Mouse (Mus musculus): Measurements from ENCODE around the gene Pkd2. TPM values are rescaled to one million over a fixed set of nuclear protein-coding genes. Genes with fewer than 3 reads are reported as not detected.

Pkd2 gene
- total RNA-seq, 2 experiments from 2014 or later: 24.8 to 25.7 TPM

GRCm38 (mm10) chr5:104459706-104460455, 631 bp downstream of the Pkd2 start:
- DNase-seq (ENCODE audit: extremely low spot score in 1 of 2, low spot score in 2 of 2): peak; percentile 60 to 76
- intact Hi-C loops (cut with DNase I): no loop called here

- no peak for DNase-seq (ENCODE audit: extremely low spot score in 1 of 2, low spot score in 2 of 2)
- intact Hi-C loops (cut with DNase I): no loop called here
Observed at GRCm38 (mm10) chr5:104460456-104460838, 1.2 kb downstream of the Pkd2 start.

- intact Hi-C loops (cut with DNase I): no loop called here
Observed at GRCm38 (mm10) chr5:104460856-104461255, 1.6 kb downstream of the Pkd2 start.

GRCm38 (mm10) chr5:104465279-104465678, 6.0 kb downstream of the Pkd2 start:
- intact Hi-C loops (cut with DNase I): no loop called here
- no peak for DNase-seq (ENCODE audit: extremely low spot score in 1 of 2, low spot score in 2 of 2)

More at GRCm38 (mm10) chr5:104460856-104461255, 1.6 kb downstream of the Pkd2 start:
- no peak for DNase-seq (ENCODE audit: extremely low spot score in 1 of 2, low spot score in 2 of 2)

- peak in 1 of 2 experiments; percentile 65 for DNase-seq (ENCODE audit: extremely low spot score in 1 of 2, low spot score in 2 of 2)
- intact Hi-C loops (cut with DNase I): no loop called here
Observed at GRCm38 (mm10) chr5:104465731-104466130, 6.5 kb downstream of the Pkd2 start.

- no peak for DNase-seq (ENCODE audit: extremely low spot score in 1 of 2, low spot score in 2 of 2)
- intact Hi-C loops (cut with DNase I): no loop called here
Observed at GRCm38 (mm10) chr5:104466816-104467215, 7.6 kb downstream of the Pkd2 start.

GRCm38 (mm10) chr5:104468586-104468985, 9.3 kb downstream of the Pkd2 start:
- intact Hi-C loops (cut with DNase I): no loop called here
- DNase-seq (ENCODE audit: extremely low spot score in 1 of 2, low spot score in 2 of 2): no peak

- intact Hi-C loops (cut with DNase I): no loop called here
- DNase-seq (ENCODE audit: extremely low spot score in 1 of 2, low spot score in 2 of 2): no peak
Observed at GRCm38 (mm10) chr5:104470981-104471391, 11.7 kb downstream of the Pkd2 start.

GRCm38 (mm10) chr5:104472371-104472770, 13.1 kb downstream of the Pkd2 start:
- intact Hi-C loops (cut with DNase I): no loop called here
- DNase-seq (ENCODE audit: extremely low spot score in 1 of 2, low spot score in 2 of 2): peak in 1 of 2 experiments; percentile 48

GRCm38 (mm10) chr5:104480367-104480766, 21.1 kb downstream of the Pkd2 start:
- intact Hi-C loops (cut with DNase I): loop anchor here (10.0 kb wide), 1 partner anchor 844 kb away; no protein-coding TSS in a partner anchor
- no peak for DNase-seq (ENCODE audit: extremely low spot score in 1 of 2, low spot score in 2 of 2)

- DNase-seq (ENCODE audit: extremely low spot score in 1 of 2, low spot score in 2 of 2): no peak
- intact Hi-C loops (cut with DNase I): loop anchor here (10.0 kb wide), 1 partner anchor 842 kb away; no protein-coding TSS in a partner anchor
Observed at GRCm38 (mm10) chr5:104482856-104483255, 23.6 kb downstream of the Pkd2 start.

GRCm38 (mm10) chr5:104491561-104491960, 32.3 kb downstream of the Pkd2 start:
- DNase-seq (ENCODE audit: extremely low spot score in 1 of 2, low spot score in 2 of 2): no peak
- intact Hi-C loops (cut with DNase I): no loop called here

- intact Hi-C loops (cut with DNase I): no loop called here
- no peak for DNase-seq (ENCODE audit: extremely low spot score in 1 of 2, low spot score in 2 of 2)
Observed at GRCm38 (mm10) chr5:104504883-104505282, 45.6 kb downstream of the Pkd2 start.

- DNase-seq (ENCODE audit: extremely low spot score in 1 of 2, low spot score in 2 of 2): no peak
- intact Hi-C loops (cut with DNase I): no loop called here
Observed at GRCm38 (mm10) chr5:104507829-104508194, 48.6 kb downstream of the Pkd2 start.

GRCm38 (mm10) chr5:104508195-104508891, 49.1 kb downstream of the Pkd2 start, which contains the start of gene BC005561:
TSS of gene BC005561 (plus strand) at chr5:104508352.
- intact Hi-C loops (cut with DNase I): no loop called here
- DNase-seq (ENCODE audit: extremely low spot score in 1 of 2, low spot score in 2 of 2): peak; percentile 81 to 93

GRCm38 (mm10) chr5:104511211-104511610, 52.0 kb downstream of the Pkd2 start:
- DNase-seq (ENCODE audit: extremely low spot score in 1 of 2, low spot score in 2 of 2): no peak
- intact Hi-C loops (cut with DNase I): no loop called here

- DNase-seq (ENCODE audit: extremely low spot score in 1 of 2, low spot score in 2 of 2): no peak
- intact Hi-C loops (cut with DNase I): no loop called here
Observed at GRCm38 (mm10) chr5:104538612-104539011, 79.4 kb downstream of the Pkd2 start.

- intact Hi-C loops (cut with DNase I): no loop called here
- no peak for DNase-seq (ENCODE audit: extremely low spot score in 1 of 2, low spot score in 2 of 2)
Observed at GRCm38 (mm10) chr5:104539331-104539730, 80.1 kb downstream of the Pkd2 start.
